Mouse (Mus musculus): Measurements from ENCODE around the gene Spesp1. TPM values are rescaled to one million over a fixed set of nuclear protein-coding genes. Genes with fewer than 3 reads are reported as not detected.

The Spesp1 gene
- not detected in 4 replicates for total RNA-seq (2023)

DNA sequence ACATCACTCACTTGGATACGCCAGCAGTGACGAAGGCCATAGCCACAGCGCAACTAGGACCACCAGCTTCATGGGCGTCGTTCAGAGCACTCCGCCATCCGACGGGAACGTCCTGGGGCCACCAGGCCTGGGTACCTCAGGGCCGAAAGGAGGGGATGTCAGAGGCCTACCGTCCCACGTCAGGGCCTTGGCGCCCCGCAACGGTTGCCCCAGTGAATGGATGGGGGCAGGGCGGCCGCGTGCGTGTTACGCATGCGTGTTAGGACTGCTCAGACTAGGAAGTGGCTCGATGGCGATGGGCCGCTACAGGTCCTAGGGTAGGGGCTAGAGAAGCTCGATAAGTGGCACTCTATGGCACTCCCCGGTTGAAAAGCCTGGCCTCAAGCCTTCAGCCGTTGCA is at the start of gene Spesp1:
Gene Spesp1, minus strand, starts transcription at position 218 of the 400 bp plus-strand sequence.

Other genes with a start within 250 kb of the Spesp1 start
- 7.5 to 11.2 TPM (median 10.3 TPM) in 4 replicates for gene Glce, start 159.6 kb downstream of the Spesp1 start, total RNA-seq (2023)
- gene Anp32a, start 59.1 kb upstream of the Spesp1 start, total RNA-seq (2023): 284 to 375 TPM (median 326 TPM) in 4 replicates